Mouse (Mus musculus) brain, embryonic 14.5 days (tissue): ENCODE results near the gene Eml2.

Source experiments
- CTCF ChIP-seq: fragments of 200-500 bp; IDR thresholded peaks from 2 replicates; pipeline ENCODE4 v1.5.1; 2012; ENCODE audit warnings: inconsistent platforms, mild to moderate bottlenecking, moderate library complexity, borderline replicate concordance; ENCODE audit not compliant: insufficient read depth, insufficient read length; ENCODE audit errors: extremely low read depth
- POLR2A ChIP-seq: fragments of 200-500 bp; IDR thresholded peaks from 2 replicates; pipeline ENCODE4 v1.6.1; 2012; ENCODE audit warnings: mild to moderate bottlenecking, inconsistent platforms, borderline replicate concordance; ENCODE audit not compliant: poor library complexity, insufficient read depth, insufficient read length, severe bottlenecking; ENCODE audit errors: extremely low read depth

DNA sequence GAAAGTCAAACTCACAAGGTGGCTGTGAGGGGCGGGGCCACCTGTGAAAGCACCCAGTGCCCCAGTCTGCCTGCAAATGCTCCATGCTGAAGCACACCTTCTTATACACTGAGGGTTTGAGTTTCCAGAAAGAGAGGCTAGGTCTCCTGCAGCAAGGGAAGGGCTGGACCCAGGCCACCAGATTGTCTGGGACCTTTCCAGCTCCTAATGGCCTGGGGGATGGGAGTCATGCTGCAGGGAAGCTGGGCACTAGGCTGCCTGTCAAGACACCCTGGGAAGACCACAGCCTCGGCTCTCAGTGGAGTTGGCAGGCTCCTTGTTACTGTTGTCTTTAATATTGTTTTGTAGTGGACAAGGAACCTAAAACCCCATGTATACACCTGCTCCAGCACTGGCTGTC is 60.2 kb downstream of the Eml2 start:
- no peak for TF ChIP-seq CTCF
- TF ChIP-seq POLR2A, result no peak
